Mouse (Mus musculus): ENCODE measurements around the gene Xxylt1.
A peak's percentile ranks its signal among the peaks of the same experiment; 100 is the strongest.

Gene Xxylt1

DNA sequence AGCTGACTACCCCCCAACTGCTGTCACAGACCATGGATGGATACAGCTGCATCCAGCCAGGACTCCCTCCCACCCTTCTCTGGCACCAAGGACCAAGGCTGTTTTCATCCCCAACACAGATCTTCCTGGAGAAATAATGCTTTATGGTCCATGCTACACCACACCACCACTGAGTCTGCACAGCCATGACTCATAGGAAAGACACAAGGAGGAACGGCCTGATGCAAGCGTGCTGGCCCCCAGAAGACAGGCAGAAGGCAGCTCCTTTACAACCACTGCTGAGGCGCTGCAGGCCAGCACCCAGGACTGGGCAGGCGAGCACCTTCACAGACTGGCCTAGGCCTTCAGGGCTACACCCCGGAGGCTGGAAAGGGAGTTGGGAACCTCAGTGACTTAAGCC is 97.1 kb downstream of the Xxylt1 start:
- no peak for DNase-seq

DNA sequence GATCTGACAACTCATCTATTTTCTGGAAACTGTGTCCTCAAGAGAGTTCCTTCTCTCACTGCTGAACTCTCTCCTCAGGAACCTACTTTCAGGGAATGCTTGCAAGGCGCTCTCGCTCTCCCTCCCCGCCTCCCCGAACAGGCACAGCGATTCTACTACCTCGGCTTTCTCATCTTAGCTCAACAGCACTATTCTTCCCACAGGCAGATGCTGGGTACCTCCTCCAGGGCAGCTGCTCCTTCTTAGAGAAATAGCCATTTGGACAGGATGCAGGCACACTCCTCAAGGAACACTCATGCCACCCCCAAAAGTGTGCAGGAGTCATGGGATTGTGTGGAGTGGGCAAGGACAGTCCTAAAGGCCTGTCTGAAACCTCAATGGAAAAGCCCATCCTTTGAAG is 97.5 kb downstream of the Xxylt1 start:
- no peak for DNase-seq

- DNase-seq: no peak
Observed at GRCm38 (mm10) chr16:30983281-30983680, 98.0 kb downstream of the Xxylt1 start.

DNA sequence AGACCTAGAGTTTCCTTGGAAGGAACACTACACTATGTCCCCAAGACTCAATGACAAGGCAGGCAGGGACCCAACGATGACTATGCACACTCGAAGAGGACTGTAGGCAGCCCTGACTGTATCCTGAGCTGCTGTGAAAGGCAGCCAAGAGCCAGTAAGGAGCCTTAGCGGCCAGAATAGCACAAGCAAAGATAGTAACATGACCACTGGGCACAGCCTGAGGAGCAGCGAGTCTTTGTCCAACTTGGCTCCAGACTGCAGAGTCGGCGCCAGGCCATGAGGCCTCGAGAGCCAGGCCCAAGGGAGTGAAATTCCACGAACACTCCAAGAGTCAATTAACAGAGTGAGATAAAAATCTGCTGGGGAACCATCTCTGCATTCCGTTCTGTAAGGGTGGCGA is 99.9 kb downstream of the Xxylt1 start:
- no peak for DNase-seq

DNA sequence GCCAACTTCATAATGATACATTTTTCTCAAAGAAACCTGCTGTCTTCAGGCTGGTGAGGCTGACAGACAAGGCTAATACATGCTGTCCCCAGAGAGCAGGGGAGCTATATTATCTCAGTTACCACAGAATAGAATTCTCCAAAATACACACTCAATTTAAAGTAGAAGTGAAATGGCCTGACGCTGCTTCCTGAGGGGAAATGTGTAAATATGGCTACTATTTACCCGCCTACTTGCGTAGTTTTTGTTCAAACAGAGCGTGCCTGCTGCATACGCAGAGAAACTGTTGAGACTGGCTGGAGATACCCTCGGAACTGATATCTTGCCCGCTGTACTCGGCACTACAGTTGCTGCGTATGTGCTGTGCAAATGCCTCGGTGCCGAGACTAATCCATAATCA is 101.3 kb downstream of the Xxylt1 start:
- no peak for DNase-seq

DNA sequence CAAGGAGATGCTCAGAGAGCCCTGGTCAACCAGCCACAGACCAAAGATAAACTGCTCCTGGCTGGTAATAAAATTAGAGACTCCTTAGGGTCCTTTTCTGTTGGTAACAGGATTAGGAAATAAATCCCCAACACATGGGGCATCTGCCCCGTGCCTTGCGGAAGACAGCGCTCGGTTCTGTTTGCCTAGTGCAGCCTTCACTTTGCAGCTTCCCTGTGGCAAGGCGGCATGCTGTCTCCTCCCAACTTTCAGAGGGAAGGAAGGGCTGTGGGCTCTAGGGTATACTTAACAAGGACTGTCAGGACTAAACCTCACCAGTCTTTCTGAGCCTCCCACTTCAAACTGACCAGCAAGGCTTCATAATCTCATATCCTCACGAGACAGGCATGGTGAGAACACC is 103.5 kb downstream of the Xxylt1 start:
- no peak for DNase-seq

- peak; percentile 97 for DNase-seq
Observed at GRCm38 (mm10) chr16:30977186-30977585, 104.0 kb downstream of the Xxylt1 start.

DNA sequence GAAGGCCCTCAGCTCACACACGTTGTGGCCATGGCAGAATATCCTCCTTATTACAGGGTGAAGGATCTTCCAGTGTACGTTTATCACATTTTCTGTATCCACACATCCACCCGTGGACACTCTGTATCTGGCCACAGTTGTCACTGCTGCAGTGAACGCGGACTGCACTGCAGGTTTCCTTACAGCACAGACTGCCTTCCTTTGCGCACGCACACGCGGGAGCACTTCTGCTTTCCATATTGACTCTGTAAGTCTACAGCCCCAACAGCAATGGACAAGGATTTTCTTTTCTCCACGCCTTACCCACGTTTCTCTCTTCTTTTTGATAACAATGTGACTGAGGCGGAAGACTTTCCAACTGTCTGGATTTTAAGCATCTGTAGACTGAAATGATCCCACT is 106.7 kb downstream of the Xxylt1 start:
- DNase-seq: no peak

DNA sequence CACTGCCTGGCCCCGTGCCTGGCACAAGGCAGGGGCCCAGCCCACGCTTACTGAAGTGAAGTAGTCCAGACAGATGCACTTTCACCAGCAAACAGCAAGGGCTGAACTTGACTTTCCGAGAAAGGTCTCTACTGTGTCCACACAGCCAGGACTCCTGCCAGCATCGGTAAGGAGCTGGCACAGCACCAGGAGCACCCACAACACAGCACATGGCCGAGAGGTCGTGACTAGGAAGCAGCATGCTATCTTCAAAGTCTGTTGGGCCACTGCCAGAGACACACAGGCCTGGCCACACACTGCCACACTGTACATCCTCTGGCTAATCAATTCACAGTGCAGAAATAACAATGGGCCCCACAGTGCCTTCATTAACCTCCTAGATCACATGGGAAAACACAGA is 107.8 kb downstream of the Xxylt1 start:
- DNase-seq: no peak

GRCm38 (mm10) chr16:30971950-30972541 is 109.2 kb downstream of the Xxylt1 start:
- peak; percentile 60 for DNase-seq

DNA sequence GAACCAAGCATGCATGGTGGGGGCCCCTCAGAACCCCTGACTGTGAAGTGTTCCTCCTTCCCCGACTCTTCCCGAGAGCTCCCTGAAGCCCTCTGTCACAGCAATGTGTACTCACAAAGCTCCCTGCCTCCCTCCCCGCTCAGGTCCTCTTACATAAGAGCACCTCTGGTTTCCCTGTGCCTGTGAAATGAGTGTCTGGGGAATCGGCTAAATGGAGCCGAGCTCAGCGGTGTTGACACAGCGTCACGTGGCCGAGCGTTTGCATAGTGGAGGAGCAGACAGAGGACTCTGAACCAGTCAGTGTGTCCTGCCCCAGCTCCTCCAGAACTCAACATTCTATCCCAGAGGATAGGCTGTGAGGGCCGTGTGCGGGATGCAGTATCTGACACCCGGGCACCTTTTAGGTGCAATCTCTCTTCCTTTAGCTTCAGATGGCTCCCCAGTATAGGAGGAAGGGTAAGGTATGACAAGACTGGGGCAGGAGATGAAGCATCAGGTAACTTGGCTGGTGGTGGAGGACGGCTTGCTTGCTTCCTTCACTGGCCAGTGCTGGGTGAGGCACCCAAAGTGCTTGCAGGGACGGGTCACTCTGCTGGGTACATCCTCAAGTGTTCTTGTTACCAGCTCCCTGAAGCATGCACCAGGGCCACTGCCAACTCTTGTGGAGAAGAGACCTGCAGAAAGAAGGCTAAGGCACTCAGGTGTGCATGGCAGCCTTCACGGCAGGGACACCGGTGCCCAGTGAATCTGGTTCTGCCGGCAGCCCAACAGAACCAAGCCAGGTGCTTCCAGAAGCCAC is 111.8 kb downstream of the Xxylt1 start:
- DNase-seq: no peak

DNA sequence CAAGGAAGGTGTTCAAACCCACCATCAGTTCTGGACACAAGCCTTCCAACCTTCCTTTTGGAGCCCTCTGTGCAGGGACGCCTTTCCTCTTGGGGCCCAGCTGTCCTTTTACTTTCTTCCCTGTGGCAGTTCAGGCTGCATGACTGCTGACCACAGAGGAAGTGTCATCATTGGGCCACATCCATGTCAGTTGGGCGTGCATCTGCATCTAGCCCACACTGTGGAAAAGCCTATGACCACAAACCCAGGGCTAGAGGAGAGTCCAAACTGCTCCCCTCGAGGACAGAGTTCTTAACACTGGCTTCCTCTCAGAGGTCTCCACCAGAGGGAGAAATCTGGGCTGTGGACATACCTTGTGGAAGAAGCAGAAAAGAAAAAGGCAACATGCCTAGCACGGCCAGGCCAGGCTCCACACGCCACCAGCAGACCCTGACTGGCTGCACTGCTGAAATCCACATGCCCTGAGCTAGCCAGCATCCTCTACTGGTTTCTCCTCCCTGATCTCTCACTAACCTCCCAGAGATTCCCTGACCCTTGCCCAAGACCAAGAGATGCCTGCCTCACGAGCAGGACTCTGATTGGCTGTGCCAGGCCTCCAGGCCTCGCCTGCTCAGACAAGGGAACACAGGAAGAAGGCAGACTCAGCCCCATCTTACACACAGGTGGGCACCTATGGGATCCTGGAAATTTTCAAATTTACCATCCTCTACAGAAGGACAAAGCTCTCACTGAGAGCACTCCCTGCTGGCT is 112.7 kb downstream of the Xxylt1 start:
- no peak for DNase-seq

DNA sequence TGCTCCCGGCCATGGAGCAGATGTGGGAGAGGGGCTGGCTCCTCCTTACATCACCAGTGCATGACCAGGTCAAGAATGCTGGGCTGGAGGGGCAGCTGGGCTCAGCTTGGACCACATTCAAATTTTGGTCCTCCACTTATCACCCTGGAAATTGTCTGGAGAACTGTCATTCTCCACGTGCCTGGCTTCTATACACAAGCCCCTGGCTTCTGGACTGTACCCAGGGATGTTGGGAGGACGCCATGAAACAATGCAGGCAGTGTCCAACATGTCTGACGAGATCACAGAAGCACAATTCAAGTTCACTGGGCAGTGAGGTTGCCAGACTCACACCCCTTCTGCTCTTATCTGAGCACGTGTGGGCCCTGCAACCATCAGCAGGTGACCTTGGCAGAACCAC is 114.5 kb downstream of the Xxylt1 start:
- DNase-seq: no peak

- no peak for DNase-seq
Observed at GRCm38 (mm10) chr16:30964891-30965290, 116.3 kb downstream of the Xxylt1 start.

- DNase-seq: no peak
Observed at GRCm38 (mm10) chr16:30964411-30964810, 116.8 kb downstream of the Xxylt1 start.

GRCm38 (mm10) chr16:30962515-30962914 is 118.7 kb downstream of the Xxylt1 start:
- DNase-seq: peak; percentile 60

- DNase-seq: no peak
Observed at GRCm38 (mm10) chr16:30961176-30961575, 120.1 kb downstream of the Xxylt1 start.

- DNase-seq: peak; percentile 10
Observed at GRCm38 (mm10) chr16:30960266-30960665, 121.0 kb downstream of the Xxylt1 start.

DNA sequence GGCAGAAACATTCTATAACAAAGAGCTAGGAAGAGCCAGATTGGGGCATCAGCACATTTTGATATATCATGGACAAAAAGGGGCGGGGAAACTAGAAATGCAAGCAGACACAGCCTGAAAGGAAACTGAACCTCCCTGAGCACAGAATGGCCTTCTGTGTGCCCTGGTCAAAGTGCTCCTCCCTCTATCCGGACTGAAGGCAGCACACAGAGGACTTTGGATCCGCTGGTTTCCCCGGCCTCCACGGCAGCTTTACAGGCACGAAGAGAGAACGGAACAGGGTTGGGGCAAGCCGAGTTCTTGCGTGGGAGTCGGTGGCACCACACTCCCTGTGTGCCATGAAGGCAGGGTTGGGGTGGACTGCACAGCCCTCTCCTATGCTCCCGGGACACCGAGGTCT is 121.5 kb downstream of the Xxylt1 start:
- DNase-seq: peak; percentile 6

DNA sequence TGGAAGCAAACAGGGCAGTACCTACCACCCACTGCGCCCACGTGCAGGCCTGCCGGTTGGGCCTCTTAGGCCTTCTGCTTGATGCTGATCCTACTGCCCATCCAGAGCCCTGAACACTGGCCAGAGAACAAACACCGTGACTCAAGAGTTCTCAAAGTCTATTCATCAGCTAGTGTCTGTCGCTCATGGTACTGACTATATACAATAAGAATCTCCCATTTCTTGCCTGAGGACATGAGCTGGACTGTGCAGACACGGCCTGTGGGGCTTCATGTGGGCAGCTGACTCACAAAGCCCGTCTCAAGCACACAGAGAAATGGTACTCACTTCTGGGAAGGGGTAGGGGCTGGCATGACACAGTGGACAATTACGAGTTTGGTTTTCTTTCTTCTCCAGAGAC is 125.1 kb downstream of the Xxylt1 start:
- no peak for DNase-seq

- DNase-seq: no peak
Observed at GRCm38 (mm10) chr16:30948636-30949035, 132.6 kb downstream of the Xxylt1 start.

- DNase-seq: no peak
Observed at GRCm38 (mm10) chr16:30948216-30948615, 133.0 kb downstream of the Xxylt1 start.

DNA sequence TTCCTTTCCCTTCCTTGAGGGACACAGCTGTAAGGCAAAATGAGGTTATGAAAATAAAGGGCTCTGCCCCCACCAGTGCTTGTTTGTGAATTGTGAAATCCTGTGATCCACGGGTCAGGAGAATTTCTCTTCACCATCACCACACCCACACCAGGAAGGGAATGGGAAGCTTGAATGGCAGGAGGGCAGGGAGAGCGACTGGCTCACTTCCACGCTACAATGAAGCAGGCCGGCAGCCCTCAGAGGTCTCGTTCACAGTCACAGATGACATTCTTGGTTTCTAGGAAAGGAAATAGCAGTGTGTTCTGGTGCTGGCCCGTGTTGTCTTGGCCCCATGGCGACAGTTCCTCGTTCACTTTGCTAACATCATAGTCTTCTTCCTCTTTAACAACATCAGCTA is 136.3 kb downstream of the Xxylt1 start:
- no peak for DNase-seq

- no peak for DNase-seq
Observed at GRCm38 (mm10) chr16:30943919-30944318, 137.3 kb downstream of the Xxylt1 start.

All from thymus, postnatal 4 days (tissue).